Mouse (Mus musculus) liver, embryonic 14.5 days (tissue): ENCODE measurements around the gene Pax5.

Experiments
- CTCF ChIP-seq: IDR thresholded peaks from 2 replicates; pipeline ENCODE4 v1.5.1; 2016; ENCODE audit warnings: antibody characterized with exemption, low read depth, control low read depth
- EP300 ChIP-seq: IDR thresholded peaks from 2 replicates; pipeline ENCODE4 v1.6.1; 2016; ENCODE audit warnings: antibody characterized with exemption, low read depth

DNA sequence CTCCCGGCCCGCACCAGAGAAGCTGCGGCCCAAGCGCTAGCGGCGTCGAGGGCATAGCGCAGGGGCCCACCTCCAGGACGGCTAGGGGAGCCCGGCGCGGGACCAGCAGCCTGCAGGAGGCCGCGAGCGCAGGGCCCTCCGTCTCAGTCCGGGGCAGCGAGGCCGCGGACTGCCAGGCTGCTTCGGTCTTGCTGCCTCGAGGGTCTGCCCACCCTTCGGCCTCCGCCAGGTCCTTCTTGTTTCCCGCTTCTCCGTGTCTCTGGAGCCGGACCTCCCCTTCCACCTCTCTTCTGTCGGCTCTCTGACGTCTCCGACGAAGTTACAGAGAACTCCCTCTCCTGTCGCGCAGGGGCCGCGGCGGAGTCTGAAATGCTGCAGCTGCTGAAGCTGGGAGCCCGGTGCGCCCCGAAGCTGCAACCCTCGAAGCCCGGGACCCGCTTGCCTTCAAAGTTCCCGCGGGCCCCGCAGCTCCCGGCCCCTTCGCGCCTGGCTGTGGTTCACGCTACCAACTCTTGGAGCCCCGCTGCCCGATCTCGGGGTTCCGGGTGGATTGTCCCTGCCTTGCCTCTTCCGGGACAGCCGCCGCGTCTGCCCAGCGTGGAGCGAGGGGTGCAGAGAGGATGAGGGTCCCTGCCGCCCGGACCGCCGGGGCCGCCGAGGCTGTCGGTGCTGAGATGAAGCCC lies 6.5 kb downstream of the Pax5 start:
- TF ChIP-seq CTCF (no peak), EP300 (no peak)
